Mouse (Mus musculus) liver (tissue): ENCODE results near the gene Foxa1.

Source experiments
- DNase-seq: peaks from one replicate; pipeline ENCODE4 v3.0.0-alpha.2; 2020; ENCODE audit warnings: mixed read lengths

Gene Foxa1

DNA sequence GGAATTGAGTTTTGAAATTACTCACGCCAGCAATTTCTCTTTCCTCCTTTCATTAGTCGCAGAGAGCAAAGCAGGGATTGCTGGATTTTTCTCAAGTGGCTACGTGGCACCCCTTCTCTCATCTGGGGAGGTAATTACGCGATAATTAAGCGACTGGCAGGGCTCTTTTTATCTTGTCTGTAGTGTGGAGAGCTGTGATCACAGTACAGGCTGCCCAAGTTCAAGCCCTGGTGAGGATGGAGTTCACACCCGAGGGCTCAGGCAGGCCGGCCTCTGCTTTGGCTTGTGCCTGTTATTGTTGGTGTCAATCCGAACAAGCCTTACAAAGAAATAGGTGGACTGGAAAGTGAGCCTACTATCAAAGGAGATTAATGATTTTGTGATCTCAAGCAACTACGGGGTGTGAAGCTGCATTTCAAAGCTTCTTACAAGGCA is 7.1 kb downstream of the Foxa1 start:
- no peak for DNase-seq

DNA sequence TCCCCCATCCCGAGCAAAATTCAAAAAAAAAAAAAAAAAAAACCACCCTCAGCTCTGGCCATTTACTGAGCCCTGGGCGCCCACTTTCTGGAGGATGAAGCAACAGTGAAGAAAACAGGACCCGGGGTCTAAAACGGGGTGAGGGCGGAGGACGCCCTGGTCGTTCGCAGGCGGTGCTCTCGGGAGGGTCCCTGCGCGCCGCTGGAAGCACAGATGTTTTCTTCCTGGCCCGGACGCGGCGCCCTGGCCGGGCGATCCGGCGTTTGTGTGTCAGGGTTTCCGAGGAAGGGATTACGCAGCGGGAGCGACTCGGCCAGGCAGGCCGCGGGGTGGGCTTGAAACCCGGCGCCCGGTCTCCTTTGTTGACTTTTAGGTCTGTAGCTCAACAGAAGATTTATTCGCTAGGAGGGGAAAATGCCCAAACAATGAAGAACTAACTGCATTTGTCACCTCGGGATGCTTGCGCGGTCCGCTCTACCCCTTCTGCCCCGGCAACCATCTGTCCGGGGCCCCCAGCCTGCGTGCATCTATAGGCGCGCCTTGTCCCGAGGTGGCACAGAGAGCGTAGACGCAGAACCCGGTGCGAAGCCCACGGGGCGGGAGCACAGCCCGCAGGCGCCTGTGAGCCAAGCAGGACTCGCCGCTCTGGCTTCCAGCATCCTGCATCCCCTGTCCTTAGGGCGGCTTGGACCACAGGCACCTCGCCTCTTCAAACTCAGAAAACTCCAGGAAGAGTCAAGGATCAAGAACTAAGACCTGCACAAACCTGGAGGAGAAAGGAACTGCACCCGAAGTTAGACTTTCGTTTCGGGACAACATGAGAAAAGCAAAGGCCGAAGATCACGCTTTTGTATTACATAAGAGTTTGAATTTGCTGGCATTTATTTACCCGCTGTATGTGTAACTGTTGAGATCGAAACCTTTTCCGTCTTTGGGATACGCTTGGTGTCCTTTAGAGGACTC is 7.8 kb downstream of the Foxa1 start:
- DNase-seq: peak; percentile 29

DNA sequence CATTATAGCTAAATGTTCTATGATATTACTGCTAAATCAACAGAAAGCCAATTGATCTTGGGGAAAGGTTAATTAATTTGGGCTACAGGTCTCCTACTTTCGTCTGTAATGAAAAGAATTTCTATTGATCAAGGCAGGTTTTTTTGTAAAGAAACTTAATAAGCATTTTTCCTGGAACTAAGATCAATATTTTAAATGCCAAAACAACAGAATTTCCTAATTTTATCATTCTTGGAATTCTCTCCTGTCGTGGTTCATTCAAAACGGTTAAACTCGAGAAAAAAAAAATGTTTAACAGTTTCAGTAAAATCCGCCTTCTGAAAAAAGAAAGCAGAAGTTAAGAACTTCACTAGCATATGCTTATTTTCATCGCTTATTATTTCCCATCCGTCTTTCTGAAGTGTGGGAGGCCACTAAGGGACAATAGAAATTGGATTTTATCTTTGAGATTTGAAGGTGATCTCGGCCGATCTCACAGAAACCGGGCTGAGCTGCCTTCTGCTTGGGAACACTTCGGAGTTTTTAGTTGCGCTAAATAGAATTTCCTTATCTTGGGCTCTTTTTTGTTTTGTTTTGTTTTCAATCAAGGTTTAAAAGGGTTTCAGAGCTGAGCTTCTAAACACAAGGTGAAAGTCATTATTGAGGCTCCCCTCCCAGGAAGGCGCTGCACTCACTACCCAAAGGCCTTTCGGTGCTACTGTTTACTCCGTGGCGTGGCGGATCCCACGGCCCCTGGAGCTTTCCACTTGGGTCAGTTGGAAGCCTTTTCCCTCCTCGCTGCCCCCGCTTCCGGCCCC is 8.7 kb downstream of the Foxa1 start:
- no peak for DNase-seq

DNA sequence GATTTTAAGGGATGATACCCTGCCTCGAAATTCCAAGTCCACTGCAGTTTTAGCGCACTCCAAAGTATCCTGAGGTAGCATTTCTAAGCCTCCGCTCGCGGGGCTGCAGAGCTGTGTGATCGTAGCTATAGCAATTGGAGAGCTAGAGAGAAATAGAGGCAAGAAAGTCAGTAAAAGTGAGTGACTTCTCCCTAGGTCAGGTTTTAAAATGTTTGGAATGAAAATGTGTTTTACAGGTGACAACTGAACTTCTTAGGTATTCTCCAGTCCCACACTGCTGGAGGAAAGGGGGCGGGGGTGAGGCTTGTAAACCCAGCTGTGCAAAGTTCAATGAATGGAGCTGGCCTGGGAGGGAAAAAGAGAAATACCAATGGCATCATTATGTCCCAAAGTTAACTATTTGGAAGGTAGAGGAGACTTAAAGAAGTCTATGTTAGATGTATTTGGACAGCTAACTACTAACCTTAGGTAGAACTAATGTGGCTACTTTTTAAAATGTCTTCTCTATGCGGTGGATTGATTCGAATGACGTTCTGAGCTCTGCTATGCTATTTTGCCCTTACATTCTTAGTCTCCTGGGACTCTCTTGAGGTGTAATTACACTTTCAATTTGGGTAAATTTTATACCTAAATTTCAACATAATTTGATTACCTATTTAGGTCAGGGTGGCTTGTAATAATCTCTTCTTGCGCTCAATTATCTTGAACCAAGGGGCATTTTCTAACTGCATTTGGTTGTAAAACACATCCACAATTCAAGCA is 9.6 kb downstream of the Foxa1 start:
- DNase-seq: no peak

DNA sequence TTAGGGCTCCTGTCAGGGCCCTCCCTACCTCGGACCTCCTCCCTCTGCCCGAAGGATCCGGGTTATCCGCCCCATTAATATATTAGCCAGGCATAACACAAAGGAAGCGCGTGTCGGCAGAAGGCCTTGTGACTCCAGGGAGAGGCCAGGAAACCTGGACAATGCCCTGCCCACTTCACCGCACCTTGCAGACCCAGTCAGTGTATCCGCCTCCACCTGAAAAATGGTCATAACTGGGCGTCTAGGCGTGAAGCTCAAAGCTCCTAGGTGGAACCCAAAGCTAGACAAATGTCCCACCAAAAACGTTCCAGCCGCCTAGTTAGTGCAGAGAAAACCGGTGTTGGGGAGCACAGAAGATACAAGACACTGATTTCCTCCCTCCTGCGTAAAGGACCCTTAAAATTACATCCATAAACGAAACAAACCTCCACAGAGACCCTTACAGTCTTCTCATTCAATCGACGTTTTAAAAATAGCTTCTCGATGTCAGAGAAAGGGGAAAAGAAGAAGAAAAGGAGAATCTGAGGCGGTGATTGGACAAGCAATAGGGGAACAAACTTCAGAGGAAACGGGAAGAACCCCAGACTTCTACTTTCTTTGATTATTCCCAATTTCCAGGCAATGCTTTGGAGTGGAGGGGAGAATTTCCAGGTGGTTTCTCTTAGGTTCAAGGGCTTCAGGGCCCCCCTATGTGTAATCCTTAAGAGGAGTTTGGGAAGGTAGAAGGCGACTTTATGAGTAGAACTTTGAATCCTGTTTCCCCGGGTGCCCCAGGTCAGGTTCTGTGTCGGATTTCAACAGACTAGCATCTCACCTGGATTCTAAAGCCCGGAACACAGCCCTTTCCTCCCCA is 10.4 kb downstream of the Foxa1 start:
- DNase-seq: no peak

DNA sequence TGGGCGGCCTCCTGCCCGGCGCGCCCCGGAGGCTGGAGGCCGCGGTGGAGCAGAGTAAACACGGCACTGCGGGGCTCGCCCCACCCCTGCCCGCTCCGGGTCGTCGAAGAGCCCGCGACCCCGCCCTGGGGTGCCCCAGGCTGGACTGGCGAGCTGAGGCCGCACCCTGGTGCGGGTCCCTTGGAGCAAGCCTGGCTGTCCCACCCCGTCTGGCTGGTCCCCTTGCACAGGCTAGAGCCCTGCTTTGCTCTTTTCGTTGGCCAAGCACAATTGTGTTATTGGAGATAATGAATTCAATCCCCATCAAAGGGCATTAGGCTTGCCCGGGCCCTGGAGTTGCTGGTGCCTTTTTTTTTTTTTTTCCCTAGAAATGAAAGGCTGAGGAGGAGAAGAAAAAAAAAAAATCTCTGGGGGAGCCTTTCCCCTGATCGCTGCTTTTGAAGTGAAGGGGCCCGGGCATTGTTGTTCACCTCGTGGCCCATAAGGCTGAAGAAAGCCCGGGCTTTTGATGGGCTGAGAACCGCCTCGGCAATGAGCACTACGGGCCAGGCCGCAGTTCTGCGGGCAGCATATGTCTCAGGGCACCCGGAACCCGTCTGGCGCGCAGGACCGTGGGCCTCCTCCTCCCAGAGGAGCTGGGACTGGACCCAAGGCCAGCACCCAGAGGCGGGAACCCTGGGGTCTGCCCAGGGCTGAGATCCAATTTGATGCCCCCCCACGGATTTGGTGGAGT is 11.7 kb downstream of the Foxa1 start:
- peak; percentile 35 for DNase-seq

DNA sequence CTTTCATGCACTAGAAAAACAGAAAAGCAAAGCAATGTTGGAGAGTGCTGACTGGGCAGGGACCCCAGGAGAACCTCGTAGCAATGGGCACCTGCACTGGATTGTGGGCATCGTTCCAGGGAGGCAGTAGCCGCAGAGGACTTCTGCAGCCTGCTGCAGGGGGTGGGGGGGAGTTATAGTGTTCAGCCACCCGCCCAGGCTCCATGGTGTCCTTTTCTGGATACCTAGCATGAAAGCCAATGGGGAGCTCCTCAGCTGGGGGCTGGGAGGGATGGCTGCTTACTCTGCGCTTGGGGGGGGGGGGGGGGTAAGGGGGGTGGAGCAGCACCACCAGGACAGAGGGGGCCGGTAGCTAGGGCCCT is 12.2 kb downstream of the Foxa1 start:
- no peak for DNase-seq

DNA sequence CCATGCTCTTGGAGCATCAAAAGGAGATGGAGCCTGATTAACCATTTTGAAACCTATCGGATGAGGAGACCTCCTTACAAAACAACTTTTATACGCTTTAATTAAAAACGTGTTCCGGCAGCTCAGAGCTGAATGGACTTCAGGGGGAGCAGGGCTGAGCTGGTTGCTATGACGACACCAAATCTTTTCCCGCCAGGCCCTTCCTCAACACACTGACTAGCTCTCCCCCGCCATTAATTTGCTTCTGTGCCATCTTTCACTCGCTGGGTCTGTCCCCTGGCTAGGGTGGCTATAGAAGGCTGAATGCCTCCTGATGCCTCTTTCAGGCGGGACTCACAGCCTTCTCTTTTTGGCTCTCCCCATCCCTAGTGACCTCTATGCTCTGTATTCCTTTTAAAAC is 16.2 kb downstream of the Foxa1 start:
- DNase-seq: no peak

DNA sequence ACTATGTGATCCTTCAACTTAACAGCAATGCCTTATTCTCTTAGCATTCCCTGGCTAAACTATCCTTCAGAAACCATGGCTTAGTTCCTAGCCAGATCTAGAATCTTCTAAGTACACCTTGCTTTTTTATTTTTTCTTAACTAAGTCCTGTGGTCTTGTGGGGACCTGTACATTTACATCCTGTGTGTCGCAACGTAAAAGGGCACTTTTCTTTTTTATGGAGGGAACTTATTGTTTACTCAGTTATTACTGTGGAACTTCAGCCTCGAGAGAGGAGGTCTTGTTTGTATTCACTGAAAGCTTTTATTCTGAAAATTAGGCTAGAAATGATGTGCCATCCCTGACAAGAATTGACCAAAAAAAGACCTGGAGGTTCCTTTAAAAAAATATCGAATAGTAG is 18.4 kb downstream of the Foxa1 start:
- no peak for DNase-seq

DNA sequence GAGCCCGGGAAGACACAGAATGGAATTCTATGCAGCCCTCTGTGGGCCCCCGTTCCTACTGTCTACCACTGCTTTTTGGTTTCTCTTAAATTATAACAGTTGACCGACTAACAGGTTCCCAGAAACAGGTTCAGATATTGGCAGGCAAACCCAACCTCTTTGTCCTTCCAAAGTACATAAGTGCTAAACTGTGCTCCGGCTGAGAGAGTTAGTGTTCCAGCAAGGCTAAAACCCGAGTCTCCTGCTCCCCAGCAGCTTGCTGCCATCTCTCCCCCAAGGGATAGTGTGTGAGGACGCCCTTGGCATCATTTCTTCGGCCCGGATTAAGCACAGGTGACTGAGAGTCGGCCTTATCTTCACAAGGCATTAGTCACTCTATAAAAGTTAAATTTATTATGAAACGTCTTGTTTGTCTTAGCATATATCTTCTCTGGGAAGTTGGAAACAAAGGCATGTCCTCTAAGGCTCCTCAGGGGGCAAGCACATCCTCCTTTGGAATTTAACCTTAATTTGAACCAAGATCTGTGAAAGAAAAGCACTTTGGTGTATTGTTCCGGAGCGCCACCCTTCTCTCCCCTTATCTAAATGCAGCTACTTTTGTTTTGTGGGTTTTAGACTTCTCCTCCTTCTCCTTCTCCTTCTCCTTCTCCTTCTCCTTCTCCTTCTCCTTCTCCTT is 30.9 kb downstream of the Foxa1 start:
- DNase-seq: no peak

DNA sequence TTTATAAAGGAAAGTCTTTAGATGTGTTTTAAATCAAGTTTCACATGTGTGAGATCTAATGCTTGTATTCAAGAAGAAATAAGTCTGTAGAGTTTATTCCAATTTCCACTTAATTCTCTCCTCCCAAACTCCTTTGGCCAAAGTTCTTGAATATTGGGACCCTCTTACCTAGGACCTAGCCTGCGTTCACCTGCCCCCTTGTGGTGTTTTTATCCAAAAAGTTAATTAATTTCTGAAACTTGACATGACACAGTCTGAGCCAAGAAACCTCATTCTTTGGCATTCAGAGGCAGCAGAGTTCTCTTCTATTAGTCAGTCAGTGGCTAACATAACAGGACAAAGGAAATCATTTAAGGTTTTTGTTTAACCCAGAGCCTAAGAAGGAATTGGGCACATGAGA is 32.2 kb downstream of the Foxa1 start:
- no peak for DNase-seq

DNA sequence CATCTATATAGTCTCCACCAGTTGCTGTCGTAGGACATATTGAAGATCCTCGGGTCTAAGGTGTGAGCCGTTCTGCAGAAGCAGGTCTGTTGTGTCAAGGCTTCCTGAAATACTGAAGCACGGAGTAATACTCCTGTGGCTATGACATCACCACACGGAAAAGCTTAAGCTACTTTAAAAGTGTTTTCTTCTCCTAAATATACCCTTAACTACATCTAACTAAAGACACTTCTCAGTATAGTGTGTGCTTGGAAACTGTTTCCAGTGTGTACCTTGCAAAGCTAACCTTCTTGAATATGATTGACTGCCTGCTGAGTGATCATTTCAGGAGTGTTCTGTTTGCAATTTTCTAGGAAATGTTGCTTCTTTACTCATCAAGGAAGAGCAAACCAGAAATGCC is 35.2 kb downstream of the Foxa1 start:
- DNase-seq: no peak

DNA sequence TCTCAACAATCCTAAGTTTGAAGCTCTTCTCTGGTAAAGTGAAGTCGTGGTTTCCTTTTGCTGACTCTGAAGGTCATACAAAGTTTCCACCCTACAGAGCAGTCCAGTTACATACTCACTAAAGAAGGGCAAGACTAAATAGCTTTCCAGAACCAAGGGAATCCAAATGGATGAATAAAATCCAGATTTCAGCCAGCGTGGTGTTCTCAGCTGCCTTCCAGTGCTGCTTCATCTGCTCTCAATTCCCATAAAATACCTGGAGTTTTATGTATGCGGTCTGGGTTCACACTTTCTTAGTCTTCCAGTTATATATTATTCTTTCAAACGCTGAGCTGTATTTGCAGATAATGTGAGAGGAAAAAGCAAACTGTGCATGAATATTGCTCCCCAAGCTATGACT is 35.6 kb downstream of the Foxa1 start:
- DNase-seq: no peak

DNA sequence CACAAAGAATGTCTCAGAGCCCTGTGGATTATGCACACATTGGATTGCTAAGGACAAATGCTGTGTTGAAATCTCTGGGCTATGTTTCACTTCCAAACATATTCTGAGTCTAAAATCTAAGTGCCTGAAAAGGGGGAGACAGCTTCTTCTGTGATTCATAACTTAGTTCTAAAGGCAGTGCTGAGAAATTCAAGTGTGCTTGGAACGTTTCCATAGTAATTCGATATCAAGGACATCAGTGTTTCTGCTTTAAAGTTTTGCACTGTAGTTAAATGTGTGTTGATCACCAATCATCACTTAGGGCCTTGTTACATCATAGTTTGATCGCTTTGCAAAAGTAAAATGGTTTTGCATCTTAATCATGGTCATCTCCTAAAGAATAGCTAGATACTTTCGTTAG is 37.0 kb downstream of the Foxa1 start:
- DNase-seq: no peak

DNA sequence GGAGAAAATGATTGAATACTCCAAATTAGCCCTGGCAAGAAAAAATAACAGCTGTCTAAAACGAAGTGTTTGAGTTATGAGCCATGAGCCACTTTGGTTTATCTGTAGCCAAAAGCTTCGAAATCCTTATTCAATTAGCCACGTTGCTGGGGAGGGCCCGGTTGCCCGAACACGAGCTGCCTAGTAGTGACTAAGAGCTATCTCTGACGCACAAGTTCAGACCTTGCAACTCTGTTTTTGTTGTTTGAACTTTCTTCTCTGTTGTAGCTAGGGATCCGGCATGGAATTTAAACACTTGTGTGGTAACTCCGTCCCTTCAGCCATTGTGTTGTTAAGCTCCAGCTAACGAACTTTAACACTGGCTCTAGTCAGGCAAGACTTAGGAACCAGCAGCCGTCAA is 37.8 kb downstream of the Foxa1 start:
- no peak for DNase-seq

DNA sequence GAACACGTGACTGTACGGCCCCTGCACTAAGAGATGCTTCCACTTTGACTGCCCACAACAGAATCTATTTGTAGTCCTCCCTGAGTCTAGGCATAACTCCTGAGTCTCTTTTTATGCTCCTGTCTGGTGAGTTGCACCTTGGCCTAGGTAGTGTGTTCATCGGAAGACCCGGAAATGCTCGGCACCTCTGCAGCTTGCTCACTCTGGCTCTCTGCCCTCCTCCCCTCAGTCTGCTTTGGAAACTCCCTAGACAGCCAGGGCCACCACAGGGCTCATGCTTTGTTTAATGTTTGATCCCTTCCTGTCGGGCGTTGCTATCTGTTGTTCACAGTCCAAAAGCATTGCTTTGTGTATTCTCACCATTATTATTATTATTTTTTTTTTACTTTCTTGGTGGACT is 41.4 kb downstream of the Foxa1 start:
- DNase-seq: peak; percentile 15

DNA sequence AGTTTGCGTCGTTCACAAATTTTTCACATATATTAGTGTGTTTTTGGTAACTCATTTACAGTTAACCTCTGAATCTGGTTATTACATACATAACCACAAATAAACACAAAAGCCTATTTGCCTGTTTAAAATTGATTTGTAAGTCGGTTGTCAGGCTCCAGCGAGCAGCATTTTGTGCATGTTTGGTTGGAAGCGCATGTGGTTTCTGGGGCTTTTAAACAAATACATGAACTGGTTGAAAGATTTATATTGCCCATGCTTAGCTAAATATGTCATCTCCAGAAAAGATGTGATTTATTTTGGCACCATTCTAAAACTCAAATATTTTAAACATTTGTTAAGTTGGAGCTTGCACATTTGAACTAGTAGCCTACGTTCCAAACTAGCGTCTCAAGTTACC is 46.5 kb downstream of the Foxa1 start:
- DNase-seq: no peak

DNA sequence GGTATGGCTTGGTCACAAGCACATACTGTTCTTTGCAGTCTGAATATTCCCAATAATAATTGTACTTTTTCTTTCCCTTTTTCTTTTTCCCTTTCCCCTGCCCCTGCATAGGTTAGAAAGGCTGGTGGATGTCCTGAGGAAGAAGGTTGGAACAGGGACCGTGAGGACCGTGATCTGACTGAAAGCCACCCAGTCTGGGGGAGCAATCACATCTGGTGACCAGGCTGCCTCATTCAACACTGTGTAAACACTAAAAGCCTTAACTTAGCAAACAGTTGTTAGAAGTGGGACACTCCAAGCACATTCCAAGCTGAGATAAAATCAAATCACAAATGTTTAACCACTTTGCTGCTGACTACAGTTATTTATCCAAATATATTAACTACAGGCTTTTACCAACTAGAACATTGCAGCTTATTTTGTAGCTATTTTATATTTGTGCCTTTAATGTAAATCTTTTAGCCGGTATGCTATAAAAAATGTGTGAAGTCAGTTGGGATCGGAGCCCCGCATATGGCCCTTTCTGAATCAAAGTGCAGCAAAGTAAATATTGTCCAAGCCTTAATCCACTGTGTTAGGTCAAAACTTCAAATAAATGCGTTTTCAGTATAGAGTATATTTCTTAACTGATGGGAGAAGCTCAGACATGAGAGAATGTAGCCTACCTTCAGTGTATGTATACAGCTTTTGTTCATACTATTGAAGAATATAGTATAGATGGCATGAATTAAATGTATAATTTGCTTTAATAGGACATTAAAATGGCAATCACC is 50.2 kb downstream of the Foxa1 start:
- no peak for DNase-seq
